9 mouse cellular contexts compared by ENCODE assay signal in the genomic region with DNA sequence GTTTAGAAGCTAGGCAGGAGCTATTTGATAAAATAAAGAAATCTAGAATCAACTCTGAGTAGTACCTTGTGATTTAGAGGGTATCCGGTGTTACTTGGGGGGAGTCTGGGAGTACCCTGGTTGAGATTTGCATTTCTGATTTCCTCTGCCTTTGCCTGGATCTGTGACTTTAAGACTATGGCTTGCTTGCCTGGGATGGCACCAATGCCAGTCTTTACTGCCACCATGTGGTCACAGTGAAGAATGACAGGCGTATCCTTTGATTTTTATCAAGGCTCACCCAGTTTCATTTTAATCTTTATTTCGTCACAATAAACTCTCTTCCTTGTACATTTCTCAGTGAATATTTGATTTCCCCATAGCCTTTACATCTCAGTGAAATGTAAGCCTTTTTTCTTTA. TPM values are rescaled to one million over a fixed set of nuclear protein-coding genes. Genes with fewer than 3 reads are reported as not detected.
DNase-seq lines count a peak whose midpoint lies in the region; ATAC-seq and TF ChIP-seq lines count a peak whose summit lies in the region.
"Had no signal": no experiment of that assay in that cellular context is flagged by ENCODE, and none has a peak within 500 bp of the region (broad histone marks: within the 10 kb centered on the region; RNA-seq: fewer than 3 reads in every experiment).

No protein-coding gene starts in this region.

- 5% methylated on average over 3 of the region's 3 CpGs for WGBS in kidney, adult 2 months
- WGBS in kidney, embryonic 15.5 days, result 8% methylated on average over 3 of the region's 3 CpGs

- no peak overlapping the region for H3K4me2 ChIP-seq in kidney, embryonic 15.5 days
- no peak overlapping the region; the same call in 1 of the 2 replicates for H3K4me2 ChIP-seq in CH12.LX (ENCODE audit: insufficient read depth, low read depth, poor library complexity, severe bottlenecking)

- no peak overlapping the region for H3K27ac ChIP-seq in kidney, adult 2 months (ENCODE audit: insufficient read depth, low read depth, low read length)
- no peak overlapping the region for H3K27ac ChIP-seq in kidney, embryonic 15.5 days
- H3K27ac ChIP-seq in CH12.LX (ENCODE audit: insufficient read depth, low read depth), result no peak overlapping the region
- H3K27ac ChIP-seq: macrophage had no signal

- H3K9me3 ChIP-seq in kidney, embryonic 15.5 days (replicated peaks), result no peaks in the 10 kb centered on the region
- H3K9me3 ChIP-seq in CH12.LX (replicated peaks; ENCODE audit: low read length), result no peaks in the 10 kb centered on the region

- dilution Hi-C loops in CH12.LX (cut with MboI; ENCODE audit: extremely low pct_ligation_motif_present, extremely low pct_unique_long_range_greater_than_20kb, low sequenced_read_pairs), result no loop called here

- no peak for TF ChIP-seq EP300 in CH12.LX (IDR thresholded peaks at IDR 0.05; ENCODE audit: low read length)

- no peaks in the 10 kb centered on the region for H3K36me3 ChIP-seq in kidney, adult 2 months (ENCODE audit: control insufficient read depth, insufficient read depth, low read length)
- H3K36me3 ChIP-seq in kidney, embryonic 15.5 days, result no peaks in the 10 kb centered on the region
- no peaks in the 10 kb centered on the region for H3K36me3 ChIP-seq in CH12.LX (replicated peaks in 1 of 2; ENCODE audit: control insufficient read depth in 1 of 2, insufficient read depth in 1 of 2, low read length in 1 of 2)

- no peak for ATAC-seq in kidney, embryonic 15.5 days (replicated peaks; ENCODE audit: low FRiP score)

- TF ChIP-seq CTCF in kidney, adult 2 months (conservative IDR thresholded peaks at IDR 0.05; ENCODE audit: insufficient read depth, insufficient read length, low read depth, low read length), result peak; percentile 92
- TF ChIP-seq CTCF in CH12.LX (conservative IDR thresholded peaks at IDR 0.05 in 1 of 2, IDR thresholded peaks at IDR 0.05 in 1 of 2; ENCODE audit: low read depth in 2 of 2, low read length in 2 of 2), result peak; percentile 86 to 90

- no peaks in the 10 kb centered on the region for H3K27me3 ChIP-seq in kidney, adult 2 months (replicated peaks; ENCODE audit: control insufficient read depth, insufficient read depth, low read length)
- peaks cover 7% of the 10 kb centered on the region; the same call in 1 of the 2 replicates for H3K27me3 ChIP-seq in kidney, embryonic 15.5 days
- peaks cover 8% of the 10 kb centered on the region for H3K27me3 ChIP-seq in CH12.LX (replicated peaks)

- TF ChIP-seq POLR2A in kidney, adult 2 months (IDR thresholded peaks at IDR 0.05; ENCODE audit: low read depth, low read length), result no peak
- TF ChIP-seq POLR2A in CH12.LX (IDR thresholded peaks at IDR 0.05; ENCODE audit: low read depth, low read length), result no peak

- peak; percentile 9 for DNase-seq in kidney, adult 2 months
- DNase-seq in CH12.LX (ENCODE audit: extremely low read depth) (peak; percentile 58), adipocyte (ENCODE audit: low spot score) (peak; percentile 68)
- DNase-seq in induced T-regulatory cell, adult 2 months (ENCODE audit: low read depth), result peak; percentile 71
- DNase-seq in urinary bladder, postnatal 36 days (ENCODE audit: low spot score in 2 of 2), result no peak
- no peak for DNase-seq in layer of hippocampus, postnatal 36 days
- no peak for DNase-seq in gastrocnemius, adult 8-10 months (ENCODE audit: low spot score in 2 of 2)

- H3K4me1 ChIP-seq in kidney, adult 2 months (ENCODE audit: control insufficient read depth, insufficient read depth, low read length), result no peaks in the 10 kb centered on the region
- no peaks in the 10 kb centered on the region for H3K4me1 ChIP-seq in kidney, embryonic 15.5 days
- peaks cover 0 to 3% of the 10 kb centered on the region in 2 experiments; a peak in 2 of 4 replicates for H3K4me1 ChIP-seq in CH12.LX (ENCODE audit: control insufficient read depth in 1 of 2, insufficient read depth in 2 of 2)

- no peak overlapping the region for H3K9ac ChIP-seq in kidney, embryonic 15.5 days
- no peak overlapping the region for H3K9ac ChIP-seq in CH12.LX (ENCODE audit: insufficient read depth, low read depth)

- in situ Hi-C loops in CH12.LX (cut with MboI; ENCODE audit: low pct_ligation_motif_present, low pct_unique_long_range_greater_than_20kb, low sequenced_read_pairs), result no loop called here

- H3K4me3 ChIP-seq in kidney, adult 2 months (ENCODE audit: insufficient read depth, low read depth, low read length), result no peak overlapping the region
- H3K4me3 ChIP-seq in kidney, embryonic 15.5 days (replicated peaks), result no peak overlapping the region
- no peak overlapping the region for H3K4me3 ChIP-seq in CH12.LX (replicated peaks in 1 of 3; ENCODE audit: low read depth in 2 of 3, low read length in 2 of 3, poor library complexity in 1 of 3)

- no peaks in the 10 kb centered on the region for H3K79me2 ChIP-seq in CH12.LX (replicated peaks; ENCODE audit: control insufficient read depth, extremely low read depth, insufficient read depth, poor library complexity, severe bottlenecking)

- peak; percentile 91 for TF ChIP-seq RAD21 in CH12.LX (IDR thresholded peaks at IDR 0.05; ENCODE audit: low read depth, low read length)

TF ChIP-seq in CH12.LX, 34 proteins besides CTCF, POLR2A, EP300 and RAD21:
- 0 out of 2 replicates have a peak, but pooled peaks have one; percentile 21 for TF ChIP-seq ZC3H11A (IDR thresholded peaks at IDR 0.05; ENCODE audit: low read depth, low read length)
- TF ChIP-seq NELFE (IDR thresholded peaks at IDR 0.05; ENCODE audit: low read depth, low read length), result no peak
- no peak for TF ChIP-seq MAFK (IDR thresholded peaks at IDR 0.05; ENCODE audit: insufficient replicate concordance, low read length)
- peak; percentile 77 for TF ChIP-seq SMC3 (IDR thresholded peaks at IDR 0.05; ENCODE audit: low read depth, low read length)

RNA-seq across cellular contexts. Expression of gene Chat, which starts 16.3 kb away (rescaled TPM):
- not detected in 2 replicates for polyA plus RNA-seq in kidney, adult 2 months (2012; rRNA removed)
- not detected in 2 replicates for polyA plus RNA-seq in kidney, embryonic 15.5 days (2015; fragmentation: Nextera tagmentation; extraction: Ambion mirVana)
- total RNA-seq in CH12.LX (2012; rRNA removed) (not detected in 2 replicates), CH12.LX (2014; rRNA removed) (not detected in 2 replicates)
- not detected in 2 replicates for polyA plus RNA-seq in CH12.LX (2012; ENCODE audit: insufficient read length, low read depth)
- not detected for total RNA-seq in layer of hippocampus, postnatal 36 days (2021)
- not detected for total RNA-seq in gastrocnemius, adult 8-10 months (2022)
- polyA plus RNA-seq: macrophage had no signal

RNA-seq across cellular contexts. Expression of gene Slc18a3, which starts 17.4 kb away (rescaled TPM):
- polyA plus RNA-seq in kidney, adult 2 months (2012; rRNA removed), result not detected in 2 replicates
- polyA plus RNA-seq in kidney, embryonic 15.5 days (2015; fragmentation: Nextera tagmentation; extraction: Ambion mirVana), result 0.36 TPM in 2 replicates
- total RNA-seq in CH12.LX (2012; rRNA removed) (not detected in 2 replicates), CH12.LX (2014; rRNA removed) (not detected in 2 replicates)
- polyA plus RNA-seq in CH12.LX (2012; ENCODE audit: insufficient read length, low read depth), result not detected in 2 replicates
- total RNA-seq in layer of hippocampus, postnatal 36 days (2021), result not detected
- not detected for total RNA-seq in gastrocnemius, adult 8-10 months (2022)
- polyA plus RNA-seq: macrophage had no signal

RNA-seq across cellular contexts. Expression of gene Ercc6, which starts 31.3 kb away (rescaled TPM):
- 3.4 and 4.0 TPM in 2 replicates for polyA plus RNA-seq in kidney, adult 2 months (2012; rRNA removed)
- 19.2 and 23.5 TPM in 2 replicates for polyA plus RNA-seq in kidney, embryonic 15.5 days (2015; fragmentation: Nextera tagmentation; extraction: Ambion mirVana)
- total RNA-seq in CH12.LX (2012; rRNA removed), result 10.7 and 11.3 TPM in 2 replicates
- 15.3 and 15.8 TPM in 2 replicates for total RNA-seq in CH12.LX (2014; rRNA removed)
- 15.1 and 16.7 TPM in 2 replicates for polyA plus RNA-seq in CH12.LX (2012; ENCODE audit: insufficient read length, low read depth)
- total RNA-seq in layer of hippocampus, postnatal 36 days (2021), result 10 to 100 TPM; 21.6 to 26.7 TPM
- 1 to 10 TPM; 3.2 to 6.4 (median 4.6) TPM for total RNA-seq in gastrocnemius, adult 8-10 months (2022)

Comparison
In these comparisons a context has a peak if more than half of its experiments do, and no peak if none do; other contexts are left out.
1. DNase-seq: peak in kidney, adult 2 months (single experiment), CH12.LX (single experiment), adipocyte (single experiment) and induced T-regulatory cell, adult 2 months (single experiment); none in urinary bladder, postnatal 36 days (0 of 2), layer of hippocampus, postnatal 36 days (0 of 2) and gastrocnemius, adult 8-10 months (0 of 2).